Mouse (Mus musculus) thymus, adult 2 months (tissue): ENCODE data around the gene Gm14692.
"Not testable (repeated sequence)": the region's sequence is repeated elsewhere in the genome, so short reads cannot be mapped to it uniquely, and the experiment has no call there.

ENCODE experiments used
- CTCF ChIP-seq: fragments of 200-500 bp; IDR thresholded peaks from 2 replicates; pipeline ENCODE4 v1.5.1; 2012; ENCODE audit warnings: mild to moderate bottlenecking, control low read depth, low read length, moderate library complexity, borderline replicate concordance; ENCODE audit not compliant: control insufficient read depth, poor library complexity, insufficient read depth; ENCODE audit errors: extremely low read depth
- POLR2A ChIP-seq: fragments of 200-500 bp; IDR thresholded peaks from 2 replicates; pipeline ENCODE4 v1.6.1; 2012; ENCODE audit warnings: mild to moderate bottlenecking, low read length, control low read depth, moderate library complexity; ENCODE audit not compliant: control insufficient read depth, poor library complexity, insufficient read depth; ENCODE audit errors: extremely low read depth

GRCm38 (mm10) chrX:67693462-67693861 is 2.0 kb upstream of the Gm14692 start, which contains the start of gene Gm1140:
- not testable (repeated sequence) for TF ChIP-seq CTCF, POLR2A
